Mouse (Mus musculus): ENCODE measurements around the gene Tfdp2.

- no peak for TF ChIP-seq CTCF (IDR thresholded peaks at IDR 0.05)
- TF ChIP-seq EP300 (IDR thresholded peaks at IDR 0.05): no peak
Observed at GRCm38 (mm10) chr9:96158431-96158830, 37.6 kb upstream of the Tfdp2 start.
